Mouse (Mus musculus): Measurements from ENCODE around the gene Cdkal1.

Gene Cdkal1

DNA sequence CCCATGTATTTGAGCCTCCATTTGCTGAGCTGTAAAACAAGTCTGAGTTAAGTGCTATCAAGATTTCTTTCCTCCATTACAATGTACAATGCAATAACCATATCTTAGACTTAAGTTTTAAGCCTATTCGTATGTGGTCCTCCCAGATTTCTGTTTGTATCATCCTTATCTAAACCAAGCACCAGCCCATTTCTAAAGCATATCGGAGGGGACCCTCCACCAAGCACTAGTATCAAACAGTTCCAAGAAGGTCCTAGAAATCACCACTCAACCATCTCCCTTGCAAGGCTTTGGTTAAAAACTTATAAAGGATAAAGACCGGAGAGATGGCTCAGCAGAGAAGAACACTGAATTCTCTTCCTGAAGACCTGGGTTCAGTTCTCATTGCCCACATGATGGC, 47.1 kb downstream of the Cdkal1 start:
- DNase-seq, result no peak

- DNase-seq, result no peak
Observed at GRCm38 (mm10) chr13:29807930-29808329, 47.5 kb downstream of the Cdkal1 start.

GRCm38 (mm10) chr13:29806871-29807270, 48.6 kb downstream of the Cdkal1 start:
- no peak for DNase-seq

DNA sequence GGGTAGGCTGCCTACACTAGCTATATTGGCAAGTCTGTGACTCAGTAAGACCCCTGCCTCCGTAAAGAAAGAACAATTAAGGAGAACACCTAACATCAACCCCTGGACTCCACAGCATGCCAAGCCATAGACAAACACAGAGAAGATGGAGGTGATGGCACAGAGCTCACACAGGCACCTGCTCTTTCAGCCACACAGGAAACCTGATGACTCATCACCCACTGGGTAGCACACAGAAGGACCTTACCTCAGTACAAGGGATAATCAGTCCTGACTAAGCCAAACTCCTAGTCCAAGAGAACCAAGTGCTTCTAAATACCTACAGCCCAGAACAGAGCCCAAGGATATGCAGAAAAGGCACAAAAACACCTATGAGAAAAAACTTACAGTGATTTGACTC, 50.2 kb downstream of the Cdkal1 start:
- no peak for DNase-seq

- no peak for DNase-seq
Observed at GRCm38 (mm10) chr13:29804034-29804433, 51.4 kb downstream of the Cdkal1 start.

DNA sequence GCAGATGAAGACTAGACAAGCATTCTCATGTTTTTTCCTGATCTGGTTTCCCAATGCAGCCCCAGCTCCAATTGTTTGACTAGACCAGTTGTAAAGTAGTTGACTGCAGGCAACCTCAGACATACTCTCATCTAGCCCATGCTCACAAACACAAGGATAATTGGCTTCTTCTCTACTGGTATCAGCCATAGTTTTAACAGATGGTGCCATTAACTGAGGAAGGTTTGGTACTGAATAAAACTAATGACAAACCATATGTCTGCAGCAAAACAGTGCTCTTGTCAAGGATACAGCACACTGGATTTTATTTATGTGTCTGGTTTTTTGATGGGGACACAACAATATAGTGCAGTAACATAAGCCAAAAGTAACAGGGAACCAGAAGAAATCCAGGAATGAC, 52.8 kb downstream of the Cdkal1 start:
- DNase-seq, result no peak

DNA sequence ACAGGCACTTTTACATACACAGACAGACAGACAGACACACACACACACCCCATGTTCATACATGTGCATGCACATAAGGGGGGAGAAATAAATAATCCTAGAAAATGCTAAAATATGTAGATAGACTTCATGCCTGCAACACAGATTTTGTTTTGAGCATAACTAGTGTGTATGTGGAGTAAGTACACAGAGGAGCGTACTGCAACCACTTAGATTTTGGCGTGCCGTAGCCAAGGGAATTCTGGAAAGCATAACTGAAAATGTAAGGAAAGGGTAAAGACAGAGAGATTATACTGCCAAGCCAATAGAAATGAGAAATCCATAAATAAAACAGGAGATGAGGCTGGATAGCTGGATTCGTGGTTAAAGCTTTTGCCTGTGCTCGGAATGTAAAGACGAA, 55.4 kb downstream of the Cdkal1 start:
- no peak for DNase-seq

DNA sequence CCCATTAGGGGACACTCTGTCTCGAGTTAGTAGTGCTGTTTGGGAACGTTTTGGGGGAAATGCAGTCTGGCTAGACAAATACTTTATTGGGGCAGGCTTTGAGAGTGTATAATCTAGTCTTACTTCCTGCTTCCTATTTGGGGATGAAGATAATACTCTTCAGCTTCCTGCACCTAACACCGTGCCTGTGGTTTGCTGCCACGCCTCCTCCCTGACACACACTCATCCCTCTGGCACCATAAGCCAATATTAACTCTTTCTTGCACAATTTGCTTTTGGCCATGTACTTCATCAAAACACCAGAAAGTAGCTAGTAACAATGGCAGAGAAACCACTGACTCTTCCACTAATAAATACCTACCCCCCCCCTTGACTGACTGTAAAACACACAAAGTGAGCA, 63.4 kb downstream of the Cdkal1 start:
- no peak for DNase-seq

DNA sequence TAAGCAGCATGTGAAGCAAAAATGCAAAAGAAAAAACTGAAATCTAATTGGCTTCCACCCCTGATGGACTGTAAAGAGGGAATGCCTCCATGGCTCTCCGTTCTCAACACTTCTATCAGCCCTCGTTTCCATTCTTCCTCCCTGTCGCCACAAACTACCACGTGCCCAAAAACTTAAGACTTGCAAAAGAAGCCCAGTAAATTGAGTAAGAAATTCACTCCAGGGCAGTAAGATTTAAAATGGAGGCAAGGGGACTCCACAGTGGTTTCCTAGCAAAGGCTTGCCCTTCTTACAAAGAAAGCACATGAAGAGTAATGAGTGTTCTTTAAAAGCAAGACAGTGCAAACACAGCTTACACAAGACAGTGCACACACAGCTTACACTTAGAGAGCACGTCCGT, 64.0 kb downstream of the Cdkal1 start:
- DNase-seq, result no peak

- no peak for DNase-seq
Observed at GRCm38 (mm10) chr13:29786984-29787383, 68.5 kb downstream of the Cdkal1 start.

GRCm38 (mm10) chr13:29784894-29785293, 70.6 kb downstream of the Cdkal1 start:
- no peak for DNase-seq

DNA sequence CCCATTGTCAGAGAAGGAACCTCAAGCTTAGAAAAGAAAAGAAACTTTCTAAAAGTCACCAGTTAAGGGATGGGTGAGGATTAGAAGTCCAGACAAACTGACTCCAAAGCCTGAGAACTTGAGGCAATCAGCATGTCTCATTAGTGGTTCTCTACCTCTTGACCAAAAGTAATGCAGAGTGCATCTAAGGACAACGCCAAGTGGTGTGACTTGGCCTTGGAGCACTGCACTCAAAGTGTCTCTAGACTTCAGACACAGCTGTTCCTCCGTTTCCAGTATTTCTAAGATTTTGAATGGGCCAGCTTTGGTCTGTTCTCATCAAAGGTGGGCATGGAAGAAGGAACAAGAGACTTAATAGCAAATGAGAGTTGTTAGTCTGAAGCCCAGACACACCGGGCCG, 74.1 kb downstream of the Cdkal1 start:
- no peak for DNase-seq

DNA sequence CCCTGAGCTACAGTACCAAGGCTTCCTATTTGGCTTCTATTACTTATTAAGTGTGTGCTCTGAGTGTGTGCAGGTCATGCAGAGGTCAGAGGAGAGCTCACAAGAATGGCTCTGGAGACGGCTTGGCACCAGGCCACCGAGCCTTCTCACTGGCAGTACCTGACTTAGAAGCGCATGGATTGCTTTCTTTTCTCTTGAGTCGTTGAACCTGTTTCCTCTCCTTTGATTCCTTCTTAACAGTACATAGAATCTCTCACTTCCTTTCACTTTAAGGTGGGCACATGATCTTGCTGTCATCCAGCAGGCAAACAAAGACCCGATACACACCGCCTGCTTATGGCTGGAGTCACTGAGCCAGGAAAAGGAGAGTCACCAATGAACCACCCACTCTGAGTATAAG, 74.8 kb downstream of the Cdkal1 start:
- DNase-seq, result no peak

GRCm38 (mm10) chr13:29779519-29779918, 76.0 kb downstream of the Cdkal1 start:
- DNase-seq, result no peak

GRCm38 (mm10) chr13:29779116-29779515, 76.4 kb downstream of the Cdkal1 start:
- DNase-seq, result no peak

- no peak for DNase-seq
Observed at GRCm38 (mm10) chr13:29778124-29778523, 77.3 kb downstream of the Cdkal1 start.

DNA sequence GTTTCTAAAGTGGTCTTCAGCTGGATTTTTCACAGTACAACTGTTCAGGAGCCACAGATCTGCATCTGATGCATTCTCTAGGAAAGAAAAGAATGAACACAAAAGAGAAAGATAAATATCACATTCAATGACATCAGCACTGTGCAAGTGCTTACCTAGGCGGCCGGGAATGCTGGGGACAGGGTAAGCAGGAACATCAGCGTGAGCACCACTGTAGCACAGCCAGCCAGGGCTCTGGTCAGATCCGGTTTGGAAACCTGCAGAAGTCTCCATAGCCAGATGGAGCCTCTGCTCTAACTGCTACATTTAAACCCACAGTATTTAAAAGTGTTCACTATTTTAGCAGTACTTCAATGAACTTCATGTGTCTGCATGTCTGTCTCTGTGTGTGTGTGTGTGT, 78.2 kb downstream of the Cdkal1 start:
- DNase-seq, result no peak

DNA sequence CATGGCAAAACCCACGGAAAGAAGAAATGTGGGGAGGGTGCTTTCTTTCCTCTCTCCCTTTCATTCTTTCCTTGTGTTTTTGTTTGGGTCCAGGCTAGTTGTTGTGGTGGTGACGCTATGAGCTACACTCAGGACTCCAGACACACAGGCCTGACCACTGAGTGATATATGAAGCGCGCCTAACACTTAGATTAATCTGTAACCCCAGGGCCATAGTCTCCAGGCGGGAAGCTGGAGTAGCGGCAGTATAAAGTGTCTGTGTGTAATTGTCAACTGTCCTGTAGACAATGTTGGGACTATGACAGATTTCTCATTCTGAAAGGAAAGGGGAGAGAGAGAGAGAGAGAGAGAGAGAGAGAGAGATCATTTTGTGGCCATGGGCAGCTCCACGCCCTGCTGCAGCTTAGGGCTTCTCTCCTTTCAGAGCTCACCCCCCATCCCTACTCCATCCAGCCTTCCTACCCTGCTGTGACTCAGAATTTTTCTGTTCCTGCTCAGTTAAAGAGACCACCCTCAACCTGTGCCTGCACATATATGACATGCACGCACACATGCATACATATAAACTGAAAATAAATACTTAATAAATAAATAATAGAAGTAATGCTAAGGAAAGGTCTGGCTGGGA, 79.8 kb downstream of the Cdkal1 start:
- DNase-seq, result peak; percentile 48

GRCm38 (mm10) chr13:29773563-29773962, 81.9 kb downstream of the Cdkal1 start:
- peak; percentile 50 for DNase-seq

DNA sequence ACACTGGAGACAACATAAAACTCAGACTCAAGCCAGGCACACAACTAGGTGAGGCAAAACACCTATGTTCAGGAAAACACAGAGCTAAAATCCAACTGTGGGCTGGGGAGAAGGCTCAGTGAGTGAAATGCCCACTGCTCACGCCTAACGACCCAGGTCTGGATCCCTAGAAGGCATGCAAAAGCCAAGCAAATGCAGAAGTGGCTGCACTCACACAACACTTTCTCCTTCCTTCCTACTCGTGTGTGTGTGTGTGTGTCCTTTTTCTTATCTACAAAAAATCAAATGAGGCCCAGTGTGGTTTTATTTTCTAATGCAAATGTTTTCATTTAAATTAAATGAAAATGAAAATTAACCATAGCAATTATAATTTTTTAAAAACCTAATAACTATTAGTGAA, 82.5 kb downstream of the Cdkal1 start:
- DNase-seq, result no peak

- peak; percentile 81 for DNase-seq
Observed at GRCm38 (mm10) chr13:29769647-29770436, 85.6 kb downstream of the Cdkal1 start.

DNA sequence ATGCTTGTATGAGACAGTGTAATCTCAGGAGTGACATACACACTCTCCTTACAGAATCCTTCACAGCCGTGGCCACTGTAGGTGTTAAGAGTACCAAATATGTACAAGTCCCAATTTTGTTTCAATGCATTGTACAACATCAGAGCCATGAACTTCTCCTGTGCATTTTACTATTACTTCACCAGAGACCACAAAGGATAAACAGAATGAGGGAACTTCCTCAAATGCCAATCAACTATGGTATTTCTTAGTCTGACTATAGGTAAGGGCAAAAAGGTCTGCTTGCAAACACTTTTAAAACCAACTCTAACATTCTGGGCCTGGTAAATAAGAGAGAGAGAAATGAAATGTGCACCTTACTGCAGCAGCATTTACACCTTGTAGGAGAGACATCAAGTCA, 87.4 kb downstream of the Cdkal1 start:
- no peak for DNase-seq

- DNase-seq, result peak; percentile 34
Observed at GRCm38 (mm10) chr13:29767587-29767986, 87.9 kb downstream of the Cdkal1 start.

- no peak for DNase-seq
Observed at GRCm38 (mm10) chr13:29766377-29766776, 89.1 kb downstream of the Cdkal1 start.

GRCm38 (mm10) chr13:29765296-29765695, 90.2 kb downstream of the Cdkal1 start:
- no peak for DNase-seq

All from embryo, embryonic 11 days (tissue).